Mouse (Mus musculus): ENCODE results near the gene Tiam1.

GRCm38 (mm10) chr16:89924249-89924890, 219.2 kb downstream of the Tiam1 start:
- no peak for TF ChIP-seq CTCF (IDR thresholded peaks at IDR 0.05; ENCODE audit: borderline replicate concordance, extremely low read depth, insufficient read depth, insufficient read length)
- no peak for TF ChIP-seq POLR2A (IDR thresholded peaks at IDR 0.05; ENCODE audit: borderline replicate concordance, extremely low read depth, insufficient read depth, insufficient read length, poor library complexity, severe bottlenecking)

Data from brain, embryonic 14.5 days (tissue).